Mouse (Mus musculus) yolk sac, embryonic 10.5 days (tissue): Measurements from ENCODE around the gene Bcas3.
"Not testable (repeated sequence)": the region's sequence is repeated elsewhere in the genome, so short reads cannot be mapped to it uniquely, and the experiment has no call there.

ENCODE experiments used
- DNase-seq: peaks from one replicate; pipeline ENCODE4 v3.0.0-alpha.2; 2017; ENCODE audit warnings: low spot score

Gene Bcas3

GRCm38 (mm10) chr11:85712026-85712804, 359.2 kb downstream of the Bcas3 start:
- no peak for DNase-seq

GRCm38 (mm10) chr11:85712860-85713813, 360.2 kb downstream of the Bcas3 start:
- DNase-seq: no peak

DNA sequence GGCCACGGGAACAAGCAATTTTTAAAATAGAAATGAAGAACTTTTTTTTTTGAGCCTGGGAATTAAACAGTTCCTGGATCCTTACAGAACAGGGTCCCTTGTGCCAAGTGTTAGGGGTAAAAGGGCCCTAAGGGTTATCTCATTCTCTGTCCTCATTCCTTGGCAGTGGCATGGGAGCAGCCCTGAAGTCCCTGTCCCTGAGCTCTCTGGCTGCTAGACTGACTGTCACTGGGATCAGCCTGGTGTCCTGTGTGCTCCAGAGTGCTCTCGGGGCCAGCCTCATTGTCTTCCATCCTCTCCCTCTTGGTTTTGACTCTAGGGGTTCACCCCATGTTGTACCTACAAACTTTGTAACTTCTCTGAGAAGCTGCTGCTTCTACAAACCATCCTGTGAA, 360.8 kb downstream of the Bcas3 start:
- DNase-seq: no peak

GRCm38 (mm10) chr11:85714312-85714931, 361.5 kb downstream of the Bcas3 start:
- DNase-seq: no peak

DNA sequence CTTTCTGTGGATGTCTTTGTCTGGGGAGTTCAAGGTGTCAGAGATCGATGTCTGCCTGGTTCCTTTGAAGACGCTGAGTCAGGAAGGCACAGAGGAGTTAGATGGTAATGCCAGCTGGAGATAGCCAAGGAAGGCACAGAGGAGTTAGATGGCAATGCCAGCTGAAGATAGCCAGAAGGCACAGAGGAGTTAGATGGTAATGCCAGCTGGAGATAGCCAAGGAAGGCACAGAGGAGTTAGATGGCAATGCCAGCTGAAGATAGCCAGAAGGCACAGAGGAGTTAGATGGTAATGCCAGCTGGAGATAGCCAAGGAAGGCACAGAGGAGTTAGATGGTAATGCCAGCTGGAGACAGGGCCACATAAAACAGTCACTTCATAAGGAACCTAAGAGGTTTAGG, 363.8 kb downstream of the Bcas3 start:
- DNase-seq: not testable (repeated sequence)

GRCm38 (mm10) chr11:85719091-85719490, 366.1 kb downstream of the Bcas3 start:
- DNase-seq: no peak

GRCm38 (mm10) chr11:85719766-85720165, 366.8 kb downstream of the Bcas3 start:
- no peak for DNase-seq

DNA sequence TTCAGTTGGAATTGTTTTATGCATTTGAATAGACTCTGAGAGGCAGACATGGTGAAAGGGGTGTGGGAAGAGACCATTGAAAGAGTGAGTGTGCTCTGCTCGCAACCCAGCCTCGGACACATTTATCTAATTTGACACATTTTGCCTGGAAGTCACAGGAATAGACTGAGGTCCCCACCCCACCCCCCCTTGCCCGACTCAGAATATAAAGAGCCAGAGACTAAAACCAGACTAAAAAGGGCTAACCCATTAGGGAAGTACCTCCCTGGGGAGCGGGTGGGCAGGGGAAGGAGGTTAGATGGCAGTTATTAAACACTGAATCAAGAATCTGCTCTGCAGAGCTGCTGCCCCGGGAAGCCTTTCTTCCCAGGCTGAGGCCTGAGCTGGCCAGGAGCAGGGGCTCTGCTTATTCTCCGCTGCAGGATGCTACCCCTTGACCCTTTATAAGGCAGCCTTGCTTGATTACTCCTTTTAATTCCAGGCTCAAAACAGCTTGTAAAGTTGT, 367.4 kb downstream of the Bcas3 start:
- DNase-seq: no peak

- DNase-seq: no peak
Measured at GRCm38 (mm10) chr11:85721986-85722385, 369.0 kb downstream of the Bcas3 start.

DNA sequence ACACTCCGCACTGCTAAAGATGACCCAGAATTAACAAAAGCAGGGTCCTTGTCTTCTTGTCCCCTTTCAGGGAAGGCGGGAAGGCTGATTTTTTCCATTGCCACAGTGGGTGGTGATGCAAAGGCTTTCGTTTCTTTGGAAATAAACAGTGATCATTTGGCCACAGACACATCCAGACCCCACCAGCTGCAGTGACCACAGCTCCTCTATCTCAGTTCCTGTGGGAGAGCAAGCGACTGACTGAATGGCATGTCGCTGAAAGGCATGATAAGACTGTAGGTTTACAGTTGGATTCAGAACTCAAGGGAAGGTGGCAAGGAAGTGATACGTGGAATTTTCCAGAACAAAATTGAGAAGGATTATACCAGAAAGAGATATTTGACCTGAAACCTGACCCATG, 371.2 kb downstream of the Bcas3 start:
- no peak for DNase-seq

DNA sequence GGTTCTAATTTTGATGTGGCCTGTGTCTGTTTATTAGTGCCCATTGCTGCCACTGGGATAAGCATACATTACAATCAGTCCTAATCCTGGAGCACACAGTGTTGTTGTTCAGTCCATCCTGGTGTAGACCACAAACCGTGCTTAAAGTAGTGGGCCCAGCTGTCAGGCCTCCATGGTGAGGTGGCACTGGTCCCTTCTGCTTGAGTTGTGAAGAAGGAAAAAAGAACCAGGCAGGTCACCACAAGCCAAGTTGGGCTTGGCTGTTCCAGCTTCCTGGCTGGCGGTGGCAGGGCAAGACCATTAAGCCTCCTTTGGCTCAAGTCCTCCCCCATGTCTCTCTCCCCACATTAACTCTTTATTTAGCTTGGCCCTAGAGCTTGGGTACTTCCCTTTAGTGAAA, 376.8 kb downstream of the Bcas3 start:
- DNase-seq: no peak

DNA sequence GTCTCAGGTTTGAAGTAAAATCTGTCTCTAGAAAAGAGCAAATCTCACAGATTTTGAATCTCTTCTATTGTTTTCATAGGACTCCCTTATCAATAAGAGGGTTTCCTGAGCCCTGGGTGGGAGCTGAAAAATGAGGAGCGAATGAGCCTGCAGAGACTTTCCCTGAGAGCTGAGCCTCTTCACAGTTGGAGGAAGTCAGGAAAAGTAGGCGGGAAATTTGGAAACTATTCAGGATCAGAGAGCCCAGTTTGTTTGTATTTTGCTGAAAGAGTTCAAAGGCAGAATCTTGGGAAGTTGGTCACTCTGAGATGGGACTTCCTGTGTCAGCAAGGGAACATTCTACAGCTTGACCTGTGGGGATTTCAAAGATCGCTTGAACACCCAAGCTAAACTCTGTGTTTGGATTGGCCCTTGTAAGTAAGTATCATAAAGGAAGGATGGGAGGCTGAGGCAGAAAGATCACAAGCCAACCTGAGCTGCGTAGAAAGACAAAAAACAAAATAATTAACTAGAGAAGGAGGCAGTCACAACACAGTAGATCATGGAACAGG, 379.6 kb downstream of the Bcas3 start:
- DNase-seq: no peak

- DNase-seq: no peak
Measured at GRCm38 (mm10) chr11:85733577-85733976, 380.6 kb downstream of the Bcas3 start.

DNA sequence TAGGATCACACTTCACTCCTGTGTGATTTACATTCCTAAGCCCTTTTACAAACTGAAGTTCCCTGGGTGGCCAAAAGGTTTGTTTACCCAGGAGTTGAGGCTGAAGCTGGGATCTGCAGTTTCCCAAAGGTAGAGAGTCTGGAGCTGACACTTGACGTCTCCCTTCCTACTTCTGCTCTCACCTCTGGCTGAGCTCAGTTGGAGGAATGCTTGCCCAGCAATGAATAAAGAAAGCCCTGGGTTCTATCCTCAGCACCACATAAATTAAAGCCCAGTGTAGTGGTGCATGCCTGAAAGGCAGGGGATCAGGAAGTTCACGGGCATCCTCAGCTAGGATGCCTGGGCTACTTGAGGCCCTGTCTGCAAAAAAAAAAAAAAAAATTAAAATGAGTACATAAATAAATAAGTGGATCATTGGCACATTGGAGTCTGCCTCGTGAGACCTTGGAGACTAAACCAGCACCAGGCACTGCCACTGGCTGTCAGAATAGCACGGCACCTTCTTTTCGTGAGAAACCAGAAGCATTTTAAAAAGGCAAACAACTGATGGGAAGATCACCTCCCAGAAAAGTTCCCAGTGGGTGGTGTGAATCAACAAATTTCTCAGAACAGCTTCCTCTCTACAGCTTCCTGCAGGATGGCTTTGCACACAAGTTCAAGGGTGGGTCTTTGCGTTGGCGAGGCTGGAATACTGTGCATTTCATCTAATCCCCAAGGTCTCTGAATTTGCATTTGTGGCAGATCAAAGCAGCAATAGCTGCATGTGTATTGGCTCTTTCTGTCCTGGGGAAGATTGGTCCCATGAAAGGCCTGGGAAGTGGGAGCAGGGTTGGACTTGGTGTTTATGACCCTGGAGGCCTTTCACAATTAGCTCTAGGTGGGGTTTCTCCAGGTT, 381.6 kb downstream of the Bcas3 start:
- no peak for DNase-seq

GRCm38 (mm10) chr11:85737227-85737626, 384.3 kb downstream of the Bcas3 start:
- DNase-seq: peak; percentile 28

GRCm38 (mm10) chr11:85737893-85738292, 384.9 kb downstream of the Bcas3 start:
- DNase-seq: no peak

GRCm38 (mm10) chr11:85738585-85738984, 385.6 kb downstream of the Bcas3 start:
- DNase-seq: no peak

GRCm38 (mm10) chr11:85739266-85739977, 386.5 kb downstream of the Bcas3 start:
- no peak for DNase-seq

- no peak for DNase-seq
Measured at GRCm38 (mm10) chr11:85746373-85746772, 393.4 kb downstream of the Bcas3 start.

- no peak for DNase-seq
Measured at GRCm38 (mm10) chr11:85748891-85749290, 395.9 kb downstream of the Bcas3 start.
